Mouse (Mus musculus) frontal cortex, postnatal 25 days (tissue): ENCODE data around the gene Gm28171.
"Not testable (repeated sequence)": the region's sequence is repeated elsewhere in the genome, so short reads cannot be mapped to it uniquely, and the experiment has no call there.

Experiments used
- DNase-seq, 2 experiments: peaks; one replicate each; pipeline ENCODE4 v3.0.0; 2022; ENCODE audit warnings: low spot score in 2 of 2

The Gm28171 gene

GRCm38 (mm10) chrY:5793095-5793494 lies at the start of gene Gm28171:
Gm28171 (plus strand) TSS chrY:5793395.
- DNase-seq, result not testable (repeated sequence)
